Mouse (Mus musculus): Measurements from ENCODE around the gene Tnk1. TPM values are rescaled to one million over a fixed set of nuclear protein-coding genes. Genes with fewer than 3 reads are reported as not detected.
"Not testable (repeated sequence)": the region's sequence is repeated elsewhere in the genome, so short reads cannot be mapped to it uniquely, and the experiment has no call there.

Tnk1 gene
- polyA plus RNA-seq, 1 experiment from 2014 or later = 0.27 TPM

DNA sequence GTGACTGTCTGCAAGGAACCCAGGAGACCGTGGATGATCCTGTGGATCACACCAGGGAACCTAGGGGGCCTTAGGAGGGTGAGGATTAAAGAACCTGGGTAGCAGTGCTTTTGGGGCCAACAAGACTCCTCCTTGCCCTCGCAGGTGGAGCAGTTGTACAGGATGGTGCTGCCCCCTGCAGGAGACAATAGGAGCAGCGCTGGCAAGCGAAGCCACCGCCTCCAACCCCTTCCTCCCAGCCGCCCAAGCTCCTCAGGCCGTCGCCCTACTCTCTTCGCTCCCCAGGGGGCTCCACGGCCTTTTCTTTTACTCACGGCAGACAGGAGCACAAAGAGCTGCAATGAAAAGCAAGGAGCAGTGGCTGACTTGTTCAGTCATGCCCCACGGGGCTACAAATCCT, 18.3 kb upstream of the Tnk1 start:
- H3K36me3 ChIP-seq = no peaks in the 10 kb centered on the region
- peaks cover 15% of the 10 kb centered on the region for H3K27me3 ChIP-seq
- no peak overlapping the region for H3K9ac ChIP-seq (replicated peaks)
- ATAC-seq (replicated peaks) = 0 out of 2 replicates have a peak, but pooled peaks have one; percentile 42
- H3K4me2 ChIP-seq (replicated peaks) = peak overlapping the region; percentile 31
- H3K4me1 ChIP-seq = peaks cover 17% of the 10 kb centered on the region
- WGBS = under 1% methylated on average over 12 of the region's 12 CpGs
- H3K27ac ChIP-seq (replicated peaks) = no peak overlapping the region
- no peaks in the 10 kb centered on the region for H3K9me3 ChIP-seq
- 0 out of 2 replicates have a peak overlapping the region, but pooled peaks have one; percentile 2 for H3K4me3 ChIP-seq

DNA sequence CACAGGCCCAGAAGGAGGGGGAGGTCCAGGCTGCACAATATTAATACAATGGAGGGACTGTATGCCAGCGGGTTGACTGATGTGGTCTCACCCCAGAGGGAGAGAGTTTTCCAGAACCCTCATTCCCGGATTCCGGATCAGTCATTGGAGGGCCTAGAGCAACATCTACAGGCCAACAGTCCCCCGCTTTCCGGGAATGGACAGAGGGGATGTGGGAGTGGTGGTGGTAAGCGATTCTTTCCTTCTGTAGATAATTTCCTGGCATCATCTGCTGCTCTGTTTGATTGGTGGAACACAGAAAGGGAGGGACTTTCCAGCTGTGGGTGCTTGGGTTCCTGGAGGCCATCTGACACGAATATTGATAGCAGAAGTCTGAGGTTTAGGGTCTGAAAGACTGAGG, 17.7 kb upstream of the Tnk1 start:
- 69% methylated on average over 7 of the region's 7 CpGs for WGBS
- no peak for ATAC-seq (replicated peaks)

DNA sequence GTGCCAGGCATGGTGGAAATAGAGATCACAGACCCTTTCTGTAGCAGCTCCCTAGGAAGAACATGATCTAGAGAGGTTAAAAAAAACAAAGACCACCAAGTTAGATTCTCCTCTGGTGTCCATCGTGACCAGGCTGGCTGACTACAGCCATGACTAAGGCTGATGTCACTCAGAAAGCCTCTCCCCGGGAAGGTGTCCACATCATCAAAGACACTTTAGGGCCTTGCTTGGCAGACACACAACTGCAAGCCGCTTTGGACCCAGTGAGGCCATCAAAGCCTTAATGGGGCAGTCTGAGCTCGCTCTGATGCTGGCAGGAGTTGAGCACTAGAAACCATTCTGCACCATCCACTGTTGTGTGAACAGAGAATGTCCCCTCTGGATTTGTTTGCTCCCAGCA, 13.9 kb upstream of the Tnk1 start:
- Histone ChIP-seq H3K9me3 (no peaks in the 10 kb centered on the region), H3K27ac (replicated peaks) (no peak overlapping the region), H3K4me1 (peaks cover 6% of the 10 kb centered on the region), H3K27me3 (no peaks in the 10 kb centered on the region), H3K4me3 (no peak overlapping the region), H3K9ac (replicated peaks) (no peak overlapping the region), H3K36me3 (no peaks in the 10 kb centered on the region), H3K4me2 (replicated peaks) (no peak overlapping the region)
- ATAC-seq (replicated peaks) = no peak
- 76% methylated on average over 4 of the region's 4 CpGs for WGBS

More for the DNA sequence above, 17.7 kb upstream of the Tnk1 start:
- Histone ChIP-seq H3K4me3 (no peak overlapping the region), H3K36me3 (no peaks in the 10 kb centered on the region), H3K4me1 (peaks cover 13% of the 10 kb centered on the region), H3K9me3 (no peaks in the 10 kb centered on the region), H3K27me3 (peaks cover 8% of the 10 kb centered on the region; the same call in 1 of the 2 replicates), H3K9ac (replicated peaks) (no peak overlapping the region), H3K27ac (replicated peaks) (no peak overlapping the region), H3K4me2 (replicated peaks) (no peak overlapping the region)

DNA sequence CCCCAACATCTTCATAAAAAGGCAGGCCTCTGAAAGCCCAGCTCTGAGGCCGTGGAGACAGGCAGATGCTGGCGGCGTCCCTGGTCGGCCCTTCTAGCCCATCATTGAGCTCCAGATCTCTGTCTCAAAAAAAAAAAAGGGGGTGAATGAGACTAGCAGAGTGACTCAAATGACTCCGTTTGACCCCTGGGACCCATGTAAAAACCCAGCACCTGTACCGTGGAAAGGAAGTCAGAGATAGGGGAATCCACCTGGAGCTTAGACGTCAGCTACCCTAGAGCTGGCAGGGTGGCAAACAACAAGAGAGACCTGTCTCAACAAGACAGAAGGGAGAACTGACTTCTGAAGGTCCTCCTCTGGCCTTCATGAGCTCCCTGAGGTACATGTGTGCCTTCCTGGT, 13.3 kb upstream of the Tnk1 start:
- H3K9me3 ChIP-seq = no peaks in the 10 kb centered on the region
- no peak for ATAC-seq (replicated peaks)
- 90% methylated on average over 7 of the region's 7 CpGs for WGBS
- H3K27ac ChIP-seq (replicated peaks) = no peak overlapping the region
- H3K36me3 ChIP-seq = no peaks in the 10 kb centered on the region
- no peak overlapping the region for H3K4me2 ChIP-seq (replicated peaks)
- peaks cover under 1% of the 10 kb centered on the region; the same call in 1 of the 2 replicates for H3K4me1 ChIP-seq
- no peaks in the 10 kb centered on the region for H3K27me3 ChIP-seq
- H3K4me3 ChIP-seq = no peak overlapping the region
- no peak overlapping the region for H3K9ac ChIP-seq (replicated peaks)

DNA sequence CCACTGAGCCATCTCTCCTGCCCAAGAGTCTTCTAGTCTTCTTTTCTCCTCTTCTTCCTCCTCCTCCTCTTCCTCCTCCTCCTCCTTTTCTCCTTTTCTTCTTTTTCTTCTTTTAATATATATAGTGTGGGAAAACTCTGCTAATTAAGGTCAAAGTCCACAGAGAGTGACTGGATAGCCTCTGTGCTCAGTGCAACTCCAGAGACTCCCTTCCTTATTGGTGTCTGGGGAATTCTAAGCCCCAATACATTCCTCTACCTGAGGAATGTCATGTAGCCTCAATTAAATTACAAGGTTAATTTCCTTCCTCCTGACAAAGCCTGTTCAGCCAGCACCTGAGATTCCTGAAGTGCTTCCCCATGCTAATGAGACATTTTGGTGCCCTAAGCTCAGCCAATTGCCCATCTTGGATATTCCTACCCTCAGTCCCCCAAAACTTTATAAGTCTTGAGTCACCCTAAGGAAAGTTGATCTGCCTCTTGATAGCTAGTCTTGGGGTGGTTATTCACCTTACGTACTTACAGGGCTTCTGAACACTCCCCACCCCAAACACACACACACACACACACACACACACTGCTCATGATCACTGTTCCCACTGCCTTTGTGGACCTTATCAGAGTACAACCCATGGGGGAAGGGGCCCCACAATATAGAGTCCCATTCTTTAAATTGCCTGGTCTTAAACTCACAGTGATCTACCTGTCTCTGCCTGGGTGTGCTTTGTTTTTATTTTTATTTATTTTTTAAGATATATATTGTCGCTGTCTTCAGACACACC, 11.9 kb upstream of the Tnk1 start:
- Histone ChIP-seq H3K9ac (replicated peaks) (no peak overlapping the region), H3K36me3 (no peaks in the 10 kb centered on the region), H3K27me3 (no peaks in the 10 kb centered on the region), H3K4me3 (no peak overlapping the region), H3K9me3 (no peaks in the 10 kb centered on the region), H3K4me1 (no peaks in the 10 kb centered on the region), H3K27ac (replicated peaks) (no peak overlapping the region), H3K4me2 (replicated peaks) (no peak overlapping the region)
- ATAC-seq (replicated peaks) = no peak
- 98% methylated on average over 2 of the region's 2 CpGs for WGBS

DNA sequence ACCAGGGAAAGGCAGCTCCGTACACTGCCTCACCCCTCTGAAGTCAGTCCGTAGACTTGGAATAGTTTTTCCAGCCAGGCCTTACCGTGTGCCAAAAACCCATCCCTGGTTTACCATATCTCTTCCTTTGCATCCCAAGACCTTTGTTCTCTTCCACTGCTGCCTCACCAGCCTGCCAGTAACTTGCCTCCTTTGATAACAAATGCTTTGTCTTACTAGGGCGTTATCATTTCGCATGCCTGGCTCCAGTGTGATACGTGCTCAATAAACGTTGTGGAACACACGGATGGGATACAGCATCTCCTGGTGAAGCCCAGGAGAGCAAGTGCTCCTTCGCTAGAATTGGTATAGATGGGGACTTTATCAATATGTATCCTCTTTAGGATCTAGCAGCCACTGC, 8.8 kb upstream of the Tnk1 start:
- Histone ChIP-seq H3K9me3 (no peaks in the 10 kb centered on the region), H3K4me3 (no peak overlapping the region), H3K36me3 (no peaks in the 10 kb centered on the region), H3K4me1 (no peaks in the 10 kb centered on the region), H3K4me2 (replicated peaks) (no peak overlapping the region), H3K27ac (replicated peaks) (no peak overlapping the region), H3K9ac (replicated peaks) (no peak overlapping the region), H3K27me3 (no peaks in the 10 kb centered on the region)
- ATAC-seq (replicated peaks) = no peak
- WGBS = 72% methylated on average over 9 of the region's 9 CpGs

DNA sequence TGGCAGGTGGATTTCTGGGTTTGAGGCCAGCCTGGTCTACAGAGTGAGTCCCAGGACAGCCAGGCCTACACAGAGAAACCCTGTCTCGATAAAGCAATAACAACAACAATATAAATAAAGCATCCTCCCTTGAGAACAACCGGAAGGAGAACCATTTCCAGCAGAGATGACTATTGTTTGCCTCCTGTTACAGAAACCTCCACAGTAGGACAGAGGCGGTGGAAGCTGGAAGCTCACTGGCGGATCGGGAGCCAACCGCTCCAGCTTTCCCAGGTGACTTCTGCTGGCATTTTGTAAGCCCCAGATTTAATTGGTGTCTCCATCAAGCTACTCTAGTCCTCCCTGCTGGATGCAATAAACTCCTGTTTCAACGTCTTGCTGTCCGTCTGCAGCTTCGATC, 7.0 kb upstream of the Tnk1 start:
- H3K4me1 ChIP-seq = no peaks in the 10 kb centered on the region
- H3K4me3 ChIP-seq = no peak overlapping the region
- 81% methylated on average over 9 of the region's 9 CpGs for WGBS
- ATAC-seq (replicated peaks) = no peak
- H3K36me3 ChIP-seq = no peaks in the 10 kb centered on the region
- H3K9ac ChIP-seq (replicated peaks) = no peak overlapping the region
- H3K9me3 ChIP-seq = no peaks in the 10 kb centered on the region
- no peak overlapping the region for H3K27ac ChIP-seq (replicated peaks)
- H3K4me2 ChIP-seq (replicated peaks) = no peak overlapping the region
- H3K27me3 ChIP-seq = no peaks in the 10 kb centered on the region

DNA sequence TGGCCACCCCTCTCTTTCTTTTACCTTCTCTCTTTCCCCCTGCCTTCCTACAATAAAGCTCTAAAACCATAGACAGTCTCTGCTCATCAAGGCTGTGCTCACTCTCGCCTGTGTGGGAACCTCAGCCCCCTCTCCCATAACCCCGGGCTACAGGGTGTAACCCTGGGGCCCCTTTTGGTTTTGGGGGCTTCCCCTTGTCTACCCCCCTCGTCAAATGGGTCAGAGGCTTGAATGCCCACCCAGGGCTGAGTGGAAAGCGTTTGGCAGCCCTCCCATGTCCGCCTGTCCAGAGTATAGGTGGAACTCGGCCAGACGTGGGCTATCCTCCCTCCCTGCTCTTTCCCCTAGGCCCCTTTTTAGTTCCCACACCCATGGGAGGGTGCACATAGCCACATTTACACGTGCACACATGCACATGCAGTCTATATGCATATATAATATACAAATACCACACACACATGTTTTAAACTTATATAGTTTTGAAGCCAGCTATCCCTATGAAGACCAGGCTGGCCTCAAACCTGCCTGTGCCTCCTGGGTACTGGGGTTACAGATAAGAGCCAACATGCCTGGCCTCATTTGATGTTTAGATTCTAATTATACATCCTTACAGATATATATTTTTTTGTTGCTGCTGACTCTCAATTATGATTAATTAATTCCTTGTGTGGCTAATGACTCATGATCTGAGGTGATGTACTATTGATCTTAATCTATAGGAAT, 5.8 kb upstream of the Tnk1 start:
- Histone ChIP-seq H3K9me3 (no peaks in the 10 kb centered on the region), H3K27me3 (no peaks in the 10 kb centered on the region), H3K4me2 (replicated peaks) (no peak overlapping the region), H3K4me1 (no peaks in the 10 kb centered on the region), H3K36me3 (no peaks in the 10 kb centered on the region), H3K4me3 (no peak overlapping the region), H3K9ac (replicated peaks) (no peak overlapping the region), H3K27ac (replicated peaks) (no peak overlapping the region)
- no peak for ATAC-seq (replicated peaks)
- WGBS = 40% methylated on average over 8 of the region's 8 CpGs

DNA sequence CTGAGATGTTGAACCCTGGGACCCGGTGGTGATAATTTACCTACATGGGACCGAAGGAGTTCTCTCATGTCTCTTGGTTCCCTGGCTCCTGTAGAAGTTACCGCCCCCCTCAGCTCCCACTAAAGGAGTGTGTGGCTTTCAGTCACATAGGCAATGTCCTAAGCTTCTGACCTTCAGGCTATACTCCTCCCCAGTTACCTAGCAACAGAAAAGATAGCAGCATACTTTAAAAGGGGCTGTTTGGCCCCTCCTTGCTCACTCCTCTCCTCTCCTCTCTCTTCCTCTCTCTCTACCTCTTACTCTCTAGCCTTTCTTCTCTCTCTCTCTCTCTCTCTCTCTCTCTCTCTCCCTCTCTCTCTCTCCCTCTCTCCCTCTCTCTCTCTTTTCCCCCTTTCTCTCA, 5.2 kb upstream of the Tnk1 start:
- not testable (repeated sequence) for H3K4me2 ChIP-seq (replicated peaks); H3K4me1 ChIP-seq; H3K36me3 ChIP-seq; H3K9ac ChIP-seq (replicated peaks); H3K27me3 ChIP-seq; H3K27ac ChIP-seq (replicated peaks); ATAC-seq (replicated peaks); H3K9me3 ChIP-seq; H3K4me3 ChIP-seq
- 82% methylated on average over 3 of the region's 3 CpGs for WGBS

DNA sequence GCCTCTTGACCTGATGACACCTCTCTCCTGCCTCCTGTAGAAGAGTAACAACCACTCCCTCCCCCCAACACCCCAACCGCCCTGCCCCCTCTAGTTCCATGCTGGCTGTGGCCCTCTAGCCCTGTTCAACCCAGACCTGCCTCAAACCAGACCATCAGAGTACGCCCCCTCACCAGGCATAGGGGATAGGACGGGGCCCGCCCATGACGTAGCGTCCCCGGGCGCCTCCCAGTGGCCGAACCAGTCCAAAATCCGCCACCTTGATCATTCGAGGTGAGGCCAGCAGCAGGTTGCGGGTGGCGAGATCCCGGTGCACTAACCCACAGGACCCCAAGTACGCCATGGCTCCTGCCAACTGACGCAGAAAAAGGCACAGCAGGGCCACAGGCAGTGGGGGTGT, 3.2 kb downstream of the Tnk1 start:
- Histone ChIP-seq H3K4me1 (peaks cover 7% of the 10 kb centered on the region), H3K4me2 (replicated peaks) (no peak overlapping the region), H3K27ac (replicated peaks) (no peak overlapping the region), H3K9me3 (no peaks in the 10 kb centered on the region), H3K4me3 (no peak overlapping the region), H3K27me3 (peaks cover 14% of the 10 kb centered on the region; the same call in 1 of the 2 replicates), H3K36me3 (peaks cover 15% of the 10 kb centered on the region), H3K9ac (replicated peaks) (no peak overlapping the region)
- ATAC-seq (replicated peaks) = peak; percentile 71; the same call in 1 of the 2 replicates
- WGBS = 19% methylated on average over 16 of the region's 16 CpGs

DNA sequence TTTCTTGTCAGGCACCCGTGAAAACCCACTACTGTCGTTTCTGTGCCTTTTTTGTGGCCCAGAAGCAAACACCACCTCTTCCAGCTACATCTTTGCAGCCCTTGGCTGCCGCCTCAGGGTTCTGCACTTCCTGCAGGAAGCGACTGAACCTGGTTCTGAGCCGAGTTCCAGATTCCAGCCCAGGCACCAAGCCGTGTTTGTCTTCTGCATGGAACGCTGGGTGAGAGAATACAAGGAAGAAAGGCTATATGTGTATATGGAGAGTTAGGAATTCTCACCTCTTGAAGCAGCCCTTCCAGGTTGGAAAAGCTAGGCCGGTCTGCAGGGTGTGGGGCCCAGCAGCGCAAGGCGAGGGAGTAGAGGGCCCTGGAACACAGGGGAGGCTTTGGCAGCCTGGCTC, 3.9 kb downstream of the Tnk1 start:
- H3K9ac ChIP-seq (replicated peaks) = no peak overlapping the region
- H3K4me3 ChIP-seq = no peak overlapping the region
- H3K27me3 ChIP-seq = peaks cover 14% of the 10 kb centered on the region; the same call in 1 of the 2 replicates
- 90% methylated on average over 10 of the region's 10 CpGs for WGBS
- peaks cover 8% of the 10 kb centered on the region for H3K4me1 ChIP-seq
- ATAC-seq (replicated peaks) = no peak
- peaks cover 22% of the 10 kb centered on the region for H3K36me3 ChIP-seq
- H3K4me2 ChIP-seq (replicated peaks) = no peak overlapping the region
- no peak overlapping the region for H3K27ac ChIP-seq (replicated peaks)
- H3K9me3 ChIP-seq = no peaks in the 10 kb centered on the region

DNA sequence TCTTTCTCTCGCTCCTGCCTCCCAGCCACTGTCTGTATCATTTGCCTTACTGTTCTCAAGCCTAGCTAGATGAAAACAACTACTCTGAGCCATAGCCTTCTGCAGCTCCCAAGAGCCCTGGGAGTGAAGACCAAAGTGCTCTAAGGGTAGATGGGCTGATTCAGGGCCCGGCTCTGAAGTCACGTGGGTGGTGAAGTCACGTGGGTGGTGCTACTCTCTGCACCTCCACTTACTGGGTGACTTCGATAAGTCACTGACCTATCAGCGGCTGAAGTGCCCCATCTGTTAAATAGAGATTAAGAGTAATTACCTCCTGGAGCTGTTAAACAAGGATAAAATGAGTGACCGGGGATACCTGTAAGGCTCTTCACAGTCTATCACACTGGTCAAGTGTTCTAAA, 4.5 kb downstream of the Tnk1 start:
- no peak for ATAC-seq (replicated peaks)
- 77% methylated on average over 7 of the region's 7 CpGs for whole genome bisulfite sequencing

More for the DNA sequence above, 4.5 kb downstream of the Tnk1 start:
- peaks cover 8% of the 10 kb centered on the region for H3K4me1 ChIP-seq
- no peak overlapping the region for H3K9ac ChIP-seq (replicated peaks)
- no peak overlapping the region for H3K27ac ChIP-seq (replicated peaks)
- H3K36me3 ChIP-seq = peaks cover 29% of the 10 kb centered on the region
- H3K4me2 ChIP-seq (replicated peaks) = no peak overlapping the region
- H3K9me3 ChIP-seq = no peaks in the 10 kb centered on the region
- peaks cover 14% of the 10 kb centered on the region; the same call in 1 of the 2 replicates for H3K27me3 ChIP-seq
- no peak overlapping the region for H3K4me3 ChIP-seq
